Mouse (Mus musculus) fibroblast of lung, adult 2 months (primary cell): ENCODE results near the gene Gm853.

Experiments used
- DNase-seq: peaks from one replicate; pipeline ENCODE4 v3.0.0-alpha.2; 2011; ENCODE audit warnings: low read depth

The Gm853 gene

DNA sequence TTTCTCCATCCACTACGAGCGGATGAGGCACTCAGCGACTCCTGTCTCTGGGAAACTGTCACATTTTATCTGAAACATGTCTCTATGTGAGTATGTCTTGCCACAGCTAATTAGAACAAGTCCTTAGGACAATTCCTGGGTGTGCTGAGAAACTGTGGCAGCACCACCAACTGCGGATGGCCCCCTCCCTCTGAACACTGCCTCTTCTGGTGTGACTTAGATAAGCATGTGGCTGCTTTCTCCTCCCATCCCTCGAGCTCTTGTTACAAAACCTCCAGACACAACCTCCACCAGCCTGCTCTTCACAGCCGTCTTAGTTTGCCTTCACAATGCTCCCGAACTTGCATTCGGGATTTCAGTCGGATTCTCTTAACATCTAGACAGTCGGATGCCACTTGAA lies 8.3 kb downstream of the Gm853 start:
- no peak for DNase-seq

DNA sequence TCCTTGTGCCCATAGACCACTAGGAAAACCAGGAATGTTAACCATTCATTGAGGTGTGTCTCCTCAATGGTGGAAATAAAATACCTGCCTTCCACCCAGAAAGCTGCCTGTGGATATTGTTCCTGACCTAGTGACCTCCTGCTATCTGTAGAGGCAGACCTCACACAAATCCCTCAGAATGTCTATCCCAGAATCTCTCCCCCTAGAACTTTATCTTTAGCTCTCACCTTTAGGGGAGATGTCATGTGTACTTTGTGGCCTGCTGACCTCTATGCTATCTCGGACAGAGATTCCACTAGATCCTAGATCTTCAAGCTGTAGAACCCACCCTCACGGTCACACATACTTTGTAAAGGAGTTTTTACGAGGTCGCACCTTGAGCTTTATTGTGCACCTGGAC lies 9.0 kb downstream of the Gm853 start:
- no peak for DNase-seq

DNA sequence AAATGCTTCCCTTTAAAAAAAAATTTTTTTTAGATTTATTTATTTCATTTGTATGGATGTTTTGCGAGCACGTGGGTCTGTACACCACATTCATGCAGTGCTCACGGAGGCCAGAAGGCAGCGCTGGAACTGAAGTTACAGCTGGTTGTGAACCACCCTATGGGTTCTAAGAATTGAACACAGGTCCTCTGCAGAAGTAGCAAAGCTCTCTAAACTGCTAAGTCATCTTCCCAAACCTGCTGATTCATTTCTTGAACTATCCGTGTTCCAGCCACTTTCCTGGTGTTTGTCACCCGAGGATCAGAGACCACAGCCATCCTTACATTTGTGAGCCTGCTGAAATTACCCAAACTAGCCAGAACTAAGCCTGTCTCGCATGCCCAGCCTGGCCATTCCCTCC lies 9.8 kb downstream of the Gm853 start:
- DNase-seq, result no peak

DNA sequence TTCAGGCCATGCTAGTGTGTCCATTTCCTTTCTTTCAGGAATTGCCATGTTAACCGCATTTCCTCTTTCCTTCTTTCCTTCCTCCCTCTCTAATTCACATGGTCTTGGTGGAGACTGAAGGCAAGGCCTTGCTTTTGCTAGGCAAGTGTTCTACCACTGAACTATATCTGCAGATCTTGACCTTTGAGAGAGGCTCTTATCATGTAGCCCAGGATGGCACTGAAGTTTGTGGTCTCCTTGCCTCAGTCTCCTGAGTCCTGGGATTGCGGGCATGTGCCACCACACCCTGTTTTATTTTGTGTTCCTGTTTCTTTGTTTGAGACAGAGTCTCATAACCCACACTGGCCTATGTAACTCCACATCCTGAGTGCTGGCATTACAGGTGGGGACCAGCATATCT lies 10.3 kb downstream of the Gm853 start:
- no peak for DNase-seq

DNA sequence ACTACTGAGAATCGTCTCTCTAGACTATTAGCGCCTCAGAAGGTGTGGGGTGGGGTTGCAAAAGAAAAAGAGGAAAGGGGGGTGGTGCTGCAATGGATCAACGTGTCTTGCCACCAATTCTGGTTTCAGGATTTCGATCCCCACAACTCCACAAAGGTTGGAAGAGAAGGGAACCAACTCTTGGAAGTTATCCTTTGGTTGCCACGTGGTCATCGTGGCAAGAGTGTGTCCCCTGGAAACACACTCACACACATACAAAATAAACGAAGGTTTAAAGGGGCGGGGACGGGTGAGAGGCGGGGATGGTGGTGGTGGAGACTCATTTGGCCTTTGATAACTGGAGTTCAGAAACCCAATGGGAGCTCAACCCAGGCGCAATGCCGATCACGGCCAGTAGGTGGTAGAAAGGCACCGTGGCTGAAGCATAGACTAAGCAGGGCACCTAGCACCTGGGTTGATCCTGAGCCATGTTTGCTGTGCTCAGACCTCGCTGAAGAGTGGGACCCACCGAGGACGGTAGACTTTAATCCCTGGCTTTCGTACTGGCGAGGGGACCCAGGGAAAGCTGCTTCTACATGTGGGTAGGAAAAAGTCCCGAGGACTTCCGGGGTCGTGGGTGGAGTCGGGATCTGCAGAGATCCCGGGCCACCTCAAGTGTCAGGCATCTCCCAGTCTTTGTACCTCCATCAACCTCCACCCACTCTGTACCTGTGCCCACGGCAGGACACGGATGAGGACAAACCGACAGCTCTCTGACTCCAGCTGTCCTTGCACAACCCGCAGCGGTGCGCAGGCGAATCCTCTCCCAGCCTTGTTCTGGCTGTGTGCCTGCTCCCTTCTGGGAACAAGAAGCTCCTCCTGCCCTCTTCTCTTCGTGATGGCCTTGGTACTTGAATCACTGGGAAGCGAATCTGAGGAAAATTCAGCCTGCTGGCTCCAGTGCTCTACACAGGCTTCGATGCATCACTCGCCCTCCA lies 23.2 kb downstream of the Gm853 start:
- DNase-seq, result peak; percentile 44

DNA sequence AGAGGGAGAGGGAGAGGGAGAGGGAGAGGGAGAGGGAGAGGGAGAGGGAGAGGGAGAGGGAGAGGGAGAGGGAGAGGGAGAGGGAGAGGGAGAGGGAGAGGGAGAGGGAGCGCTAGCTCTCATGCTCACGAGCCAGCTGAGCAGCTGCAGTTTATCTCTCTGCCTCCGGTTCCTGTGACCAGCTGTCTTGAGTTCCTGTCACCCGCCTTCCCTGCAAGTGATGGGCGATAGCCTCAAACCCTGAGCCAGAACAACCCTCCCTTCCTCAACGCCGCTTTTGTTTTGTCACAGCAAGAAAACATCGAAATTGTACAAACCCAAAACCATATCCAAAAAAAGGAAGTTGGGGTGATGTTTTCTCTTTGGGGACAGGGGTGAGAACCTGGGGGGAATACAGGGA lies 25.7 kb downstream of the Gm853 start:
- DNase-seq, result no peak

DNA sequence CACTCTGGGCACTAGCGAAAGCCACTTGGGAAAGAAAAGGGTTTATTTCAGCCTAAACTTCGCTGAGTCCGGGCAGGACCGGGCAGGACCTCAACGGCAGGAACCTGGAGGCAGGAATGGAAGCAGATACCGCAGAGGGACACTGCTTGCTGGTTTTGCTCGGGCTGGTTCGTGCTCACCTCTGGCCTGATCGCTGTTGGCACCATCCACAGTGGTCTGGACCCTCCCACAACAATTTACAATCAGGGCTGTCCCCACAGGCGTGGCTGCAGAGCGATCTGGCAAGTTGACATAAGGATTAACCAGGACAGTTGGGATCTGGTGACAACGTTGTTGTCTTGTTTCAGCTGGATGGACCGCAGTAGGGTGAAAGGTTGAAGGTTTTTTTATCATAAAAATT lies 26.3 kb downstream of the Gm853 start:
- DNase-seq, result no peak

DNA sequence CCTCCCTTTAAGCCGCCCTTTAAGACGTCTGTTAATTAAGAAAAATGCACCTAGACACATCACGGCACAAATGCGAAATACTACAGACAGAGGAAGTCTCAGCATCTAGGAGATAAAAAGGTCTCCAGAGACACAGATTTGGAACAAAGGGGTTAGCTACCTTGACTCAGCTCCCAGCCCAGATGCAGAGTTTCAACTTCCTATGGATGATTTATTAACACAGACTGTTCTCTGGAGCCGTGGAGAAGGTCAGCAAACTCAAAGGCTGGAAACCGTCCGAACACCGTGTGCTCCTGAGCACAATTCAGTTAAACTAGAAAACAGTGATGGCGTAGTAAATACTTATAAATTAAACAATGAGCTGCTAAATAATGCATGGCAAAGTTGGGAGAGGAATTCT lies 29.9 kb downstream of the Gm853 start:
- no peak for DNase-seq

DNA sequence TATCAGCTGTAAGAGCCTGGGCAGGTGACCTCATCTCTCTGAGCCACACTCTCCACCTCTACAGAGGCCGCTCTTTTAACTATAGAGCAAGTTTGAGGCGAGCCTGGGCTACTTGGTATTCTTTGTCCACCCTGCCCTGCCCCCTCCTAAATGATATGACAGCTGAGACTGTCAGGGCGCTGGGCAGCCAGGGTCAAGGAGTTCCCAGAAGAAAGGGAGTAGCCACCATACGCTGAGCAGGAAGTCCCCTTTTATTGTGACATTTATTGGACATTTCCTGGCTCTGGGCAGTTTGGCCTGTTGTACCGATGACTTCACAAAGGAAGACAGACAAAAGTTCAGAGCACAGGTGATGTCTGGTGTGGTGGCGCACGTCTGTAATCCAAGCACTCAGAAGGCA lies 32.6 kb downstream of the Gm853 start:
- no peak for DNase-seq

DNA sequence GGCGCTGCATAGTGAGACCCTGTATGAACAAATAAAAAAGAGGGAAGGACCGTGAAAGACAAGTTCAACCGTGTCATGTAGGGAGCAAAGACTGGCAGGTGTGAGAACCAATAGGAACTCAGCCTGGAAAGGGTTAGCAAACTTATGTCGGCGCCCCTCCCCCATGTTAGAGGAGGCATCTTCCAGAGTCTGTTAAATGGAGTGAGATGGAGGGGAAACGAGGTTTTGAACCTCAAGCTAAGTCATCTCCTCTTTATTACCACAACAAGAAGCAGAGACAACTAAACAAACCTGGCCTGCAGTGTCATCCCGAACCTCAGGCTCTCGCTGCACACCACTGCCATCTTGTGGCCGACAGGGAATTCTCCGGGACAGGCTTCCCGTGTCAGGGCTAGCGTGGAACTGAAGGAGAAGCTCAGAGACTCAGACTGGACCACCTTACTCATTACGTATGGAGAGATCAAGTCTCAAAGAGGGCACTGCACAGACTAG lies 33.3 kb downstream of the Gm853 start:
- DNase-seq, result peak; percentile 51

DNA sequence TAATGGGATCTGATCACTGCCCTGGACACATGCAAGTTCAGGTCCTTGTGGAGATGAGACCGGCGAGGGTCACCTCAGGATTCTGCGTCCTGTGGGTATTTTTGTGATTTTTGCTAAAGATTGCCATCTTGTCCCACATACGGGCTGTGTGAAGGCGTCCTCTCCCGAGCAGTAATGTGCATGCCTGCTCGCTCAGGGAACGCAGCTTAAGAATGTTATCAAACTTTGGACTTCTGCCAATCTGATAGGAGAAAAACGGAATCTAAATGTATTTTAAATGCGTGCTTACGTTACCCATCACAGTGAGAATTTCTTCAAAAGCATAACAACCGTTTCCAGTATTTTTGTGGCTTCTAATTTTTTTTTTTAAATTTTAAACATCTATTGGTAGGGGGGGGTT lies 35.3 kb downstream of the Gm853 start:
- DNase-seq, result no peak

DNA sequence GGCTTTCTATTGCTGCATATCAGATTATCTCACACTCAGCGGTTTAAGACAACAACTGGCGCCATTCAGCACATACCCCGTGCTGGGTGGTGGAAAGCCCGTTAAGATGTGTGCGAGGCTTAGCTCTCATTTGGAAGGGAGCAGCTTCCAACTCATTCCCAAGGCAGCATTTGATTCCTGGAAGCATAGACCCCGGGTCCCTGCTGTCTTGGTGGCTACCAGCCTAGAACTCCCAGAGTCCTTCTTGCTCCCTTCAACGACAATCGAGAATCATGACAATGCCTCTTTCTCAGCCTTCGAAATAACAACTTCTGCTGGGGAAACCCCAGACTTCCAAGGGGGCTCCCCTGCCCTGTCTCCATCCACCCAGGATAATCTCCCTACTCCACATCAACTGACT lies 35.8 kb downstream of the Gm853 start:
- DNase-seq, result no peak

DNA sequence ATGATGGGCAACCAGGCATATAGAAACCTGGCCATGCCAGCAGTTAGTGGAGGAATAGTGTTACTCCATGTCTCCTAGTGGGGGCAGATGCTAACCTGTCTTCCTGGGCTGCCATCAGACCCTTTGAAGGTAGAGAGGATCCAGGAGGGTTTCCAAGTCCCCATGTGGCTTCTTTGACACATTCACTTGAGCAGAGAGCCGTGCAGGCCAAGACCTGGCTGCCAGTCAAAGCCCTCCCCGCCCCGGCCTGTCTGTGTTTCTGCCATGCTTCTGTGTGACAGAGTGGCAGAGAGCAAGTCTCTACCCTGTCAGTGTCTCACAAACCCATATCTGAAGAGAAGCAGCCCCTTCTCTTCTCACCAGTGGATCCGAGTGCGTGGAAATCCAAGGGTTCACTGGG lies 38.3 kb downstream of the Gm853 start:
- DNase-seq, result no peak

DNA sequence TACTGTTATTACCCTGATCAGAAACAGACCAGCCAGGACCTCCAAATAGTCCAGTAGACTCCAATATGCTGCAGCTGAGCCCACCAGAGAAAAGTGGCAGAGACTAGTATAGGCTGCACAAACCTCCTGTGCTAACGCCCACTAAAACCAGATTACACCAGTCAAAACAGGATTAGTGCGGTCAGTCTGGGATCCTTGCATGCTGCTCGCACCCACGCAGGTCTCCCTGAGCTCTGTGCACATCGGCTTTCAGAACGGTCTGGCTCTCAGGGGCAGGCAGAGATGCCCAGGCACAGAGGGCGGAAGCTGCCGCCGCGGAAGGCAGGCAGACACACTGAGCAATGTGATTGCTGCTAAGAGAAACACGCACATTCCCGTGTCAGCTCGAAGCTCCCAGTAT lies 39.2 kb downstream of the Gm853 start:
- no peak for DNase-seq

DNA sequence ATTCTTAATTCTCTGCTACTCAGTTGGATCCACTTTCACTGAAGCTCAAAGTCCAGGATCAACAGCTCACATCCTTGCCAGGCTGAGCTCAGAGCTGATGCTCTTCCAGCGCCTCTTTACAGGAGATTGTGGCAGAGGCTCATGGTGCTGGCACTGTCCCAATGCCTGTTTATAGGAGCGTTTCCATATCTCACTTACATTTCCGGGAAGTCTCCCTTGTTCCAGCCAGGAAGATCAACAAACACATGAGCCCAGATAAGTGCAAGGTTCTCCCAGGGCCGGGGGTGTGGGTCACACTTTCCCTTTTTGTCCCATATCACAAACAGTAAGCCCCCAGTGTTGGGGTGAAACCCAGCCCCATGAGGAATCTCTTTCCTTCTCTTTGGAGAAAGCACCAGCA lies 40.3 kb downstream of the Gm853 start:
- no peak for DNase-seq

DNA sequence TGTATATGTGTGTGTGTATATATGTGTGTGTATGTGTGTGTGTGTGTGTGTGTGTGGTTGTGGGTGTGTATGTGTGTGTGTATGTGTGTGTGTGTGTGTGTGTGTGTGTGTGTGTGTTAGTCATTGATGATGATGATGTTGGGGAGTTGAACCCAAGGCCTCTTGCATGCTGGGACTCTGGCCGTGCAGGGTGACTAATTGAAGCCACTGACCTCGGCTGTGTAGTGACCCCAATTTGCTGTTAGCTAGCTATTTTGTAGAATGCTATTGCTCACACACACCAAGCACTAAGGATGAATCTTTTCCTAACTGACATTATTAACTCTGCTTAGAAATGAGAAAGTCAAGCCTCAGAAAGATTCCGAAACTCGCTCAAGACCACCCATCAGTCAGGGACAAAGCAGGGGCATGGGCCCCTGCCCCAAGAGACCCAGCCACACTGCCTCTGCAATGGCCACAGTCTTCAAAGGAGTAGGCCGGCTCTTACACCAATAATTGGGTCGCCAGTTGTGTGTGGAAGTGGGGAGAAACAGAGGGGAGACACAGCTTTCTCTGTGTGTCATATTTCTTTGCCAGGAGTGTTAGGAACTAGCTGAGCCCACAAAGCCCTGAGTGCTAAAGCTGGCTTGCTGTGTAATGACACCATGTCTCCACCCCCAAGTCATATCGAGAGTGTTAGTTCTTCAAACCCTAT lies 41.1 kb downstream of the Gm853 start:
- no peak for DNase-seq

DNA sequence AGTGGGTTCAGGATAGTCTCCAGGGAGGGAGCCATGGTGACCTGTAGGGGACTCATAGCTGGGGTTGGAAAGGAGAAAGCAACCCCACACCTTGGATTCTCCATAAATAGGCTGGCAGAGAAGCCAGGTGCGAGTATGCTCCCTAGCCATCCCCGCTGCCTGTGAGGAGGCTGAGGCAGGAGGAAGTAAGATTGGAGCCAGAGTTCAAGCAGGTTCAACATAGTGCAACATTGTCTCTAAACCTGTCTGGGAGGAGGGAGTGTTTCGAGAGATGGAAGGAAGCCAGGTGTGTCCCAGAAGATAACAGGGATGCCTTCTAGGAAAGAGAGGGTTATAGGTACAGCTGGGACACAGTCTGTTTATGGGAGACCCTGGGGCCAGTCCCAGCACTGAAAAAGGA lies 42.3 kb downstream of the Gm853 start:
- DNase-seq, result no peak

DNA sequence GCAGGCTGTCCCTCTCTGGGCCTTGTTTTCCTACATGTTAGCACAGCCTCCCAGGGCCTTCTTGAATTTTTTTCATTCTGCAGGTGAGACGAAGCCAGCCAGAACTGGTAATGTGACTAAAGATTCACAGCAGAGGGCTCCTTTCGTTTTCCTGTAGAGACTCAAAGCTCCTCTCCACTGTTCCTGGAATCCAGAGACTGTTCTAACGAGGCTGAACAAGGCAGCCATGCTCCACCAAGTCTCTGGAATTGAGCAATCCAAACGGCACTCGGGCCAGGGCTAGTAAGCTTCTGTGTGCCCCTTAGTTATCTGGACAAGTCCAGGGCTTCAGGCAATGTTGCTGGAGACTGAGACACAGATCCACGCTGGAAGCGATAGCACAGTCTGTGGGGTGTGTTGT lies 44.7 kb downstream of the Gm853 start:
- DNase-seq, result no peak

DNA sequence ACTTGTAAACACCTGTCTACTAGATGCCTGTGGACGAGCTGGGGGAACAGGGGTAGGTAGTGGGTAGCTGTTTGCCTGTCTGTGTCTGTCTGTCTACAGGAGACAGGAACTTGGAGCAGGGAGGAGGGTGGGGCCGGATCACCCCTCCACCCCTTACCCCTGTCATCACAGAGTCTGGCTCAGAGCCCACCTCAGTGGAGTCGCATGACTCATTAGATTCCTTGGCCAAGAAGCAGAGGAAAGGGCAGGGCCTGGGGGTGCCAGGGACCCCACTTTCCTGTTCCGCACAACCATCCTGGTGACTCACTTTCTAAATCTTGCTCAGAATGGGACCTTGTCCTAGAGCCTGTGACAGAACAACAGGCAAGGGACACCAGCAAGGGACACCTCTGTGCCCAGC lies 45.1 kb downstream of the Gm853 start:
- peak; percentile 40 for DNase-seq

DNA sequence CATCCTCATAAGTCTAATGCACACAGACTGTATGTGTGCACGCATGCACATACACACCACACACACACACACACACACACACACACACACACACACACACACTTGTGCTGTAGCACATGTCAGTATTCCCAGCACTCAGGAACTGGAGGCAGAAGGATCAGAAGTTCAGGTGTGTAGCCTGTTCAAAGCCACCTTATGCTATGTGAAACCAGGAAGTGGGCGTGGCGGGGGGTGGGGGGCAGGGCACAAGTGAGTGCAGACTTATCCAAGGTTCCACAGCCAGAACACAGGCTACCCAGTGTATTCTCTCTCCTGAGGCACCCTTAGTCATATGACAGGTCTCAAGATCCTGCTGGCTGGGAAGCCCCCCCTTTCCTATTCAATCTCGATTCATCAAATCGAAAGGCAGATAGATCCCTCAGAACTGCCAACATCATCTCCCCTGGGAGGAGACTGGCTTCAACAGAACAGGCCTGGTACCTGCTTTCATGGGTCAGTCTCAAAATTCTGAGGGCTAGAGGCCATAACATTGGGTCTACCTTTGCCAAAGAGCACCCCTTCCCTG lies 46.0 kb downstream of the Gm853 start:
- DNase-seq, result no peak

DNA sequence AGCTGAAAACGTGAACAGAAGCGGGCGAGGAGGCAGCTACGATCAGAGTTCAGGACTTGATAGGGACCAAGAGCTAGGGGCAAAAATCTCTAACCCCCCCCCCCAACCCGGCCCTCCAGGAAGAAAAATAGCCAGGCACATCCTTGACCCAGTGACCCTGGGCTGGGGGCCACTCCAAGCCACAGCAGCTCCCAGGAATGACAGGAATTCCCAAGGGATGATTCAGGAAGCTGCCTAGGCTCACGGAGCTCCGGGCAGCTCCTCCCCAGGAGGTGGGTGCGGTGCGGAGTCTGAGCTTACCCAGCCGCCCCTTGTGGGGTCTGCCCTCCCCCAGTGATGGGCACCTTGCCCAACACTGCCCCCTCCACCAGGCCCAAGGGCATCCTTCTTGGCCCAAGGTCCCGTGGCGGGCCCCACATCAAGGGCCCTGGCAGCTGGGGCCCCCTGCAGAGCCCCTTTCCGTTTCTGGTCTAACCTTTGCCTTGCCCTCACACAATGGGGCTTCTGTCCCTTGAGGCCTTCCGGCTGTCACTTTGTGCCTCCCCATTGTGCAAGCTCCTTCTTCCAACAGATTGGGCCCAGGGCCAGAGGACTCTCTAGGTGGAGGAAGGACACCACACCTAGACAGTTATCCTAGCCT lies 47.0 kb downstream of the Gm853 start, which contains the start of gene Tinagl1:
Gene Tinagl1, minus strand, starts transcription at position 51 of the 640 bp plus-strand sequence.
- no peak for DNase-seq

DNA sequence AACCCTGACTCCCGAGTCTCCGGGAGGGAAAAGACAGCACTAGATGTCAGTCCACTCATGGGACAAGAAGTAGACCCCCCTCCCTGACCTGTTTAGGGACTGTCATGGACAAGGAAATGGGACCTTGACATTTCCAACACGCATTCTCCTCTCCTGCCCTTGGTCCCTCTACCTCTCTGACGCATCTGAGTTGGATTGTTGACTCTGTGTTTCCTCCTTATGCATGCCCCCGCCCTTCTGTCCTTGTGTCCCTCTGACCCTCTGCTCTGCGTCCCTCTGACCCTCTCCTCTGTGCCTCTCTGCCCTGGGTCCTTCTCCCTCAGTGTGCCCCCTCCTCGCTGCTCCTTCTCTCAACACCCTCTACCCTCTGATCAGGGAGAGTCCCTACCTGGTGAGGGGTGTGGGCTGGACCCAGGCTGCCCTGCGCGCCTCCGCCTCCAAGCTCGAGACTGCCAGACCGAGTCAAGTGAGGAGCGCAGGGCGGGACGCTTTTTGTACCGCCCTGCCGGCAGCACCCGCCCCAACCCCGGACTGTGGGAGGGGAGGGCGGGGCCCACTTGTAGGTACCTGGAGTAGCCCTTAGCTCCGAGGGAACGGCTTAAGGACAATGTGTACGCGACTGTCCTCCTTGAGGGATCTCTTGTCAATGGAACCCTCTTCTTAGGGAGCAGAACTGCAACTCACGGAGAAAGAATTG lies 47.7 kb downstream of the Gm853 start:
- DNase-seq, result no peak
